Mouse (Mus musculus) cortical plate, adult 2 months (tissue): ENCODE results near the gene Grip1. TPM values are rescaled to one million over a fixed set of nuclear protein-coding genes. Genes with fewer than 3 reads are reported as not detected.

Experiments used
- H3K27ac ChIP-seq: fragments of 200-500 bp; 2 replicates; pipeline ENCODE4 v1.5.1; 2012; ENCODE audit warnings: low read length, control low read depth, inconsistent platforms; ENCODE audit not compliant: insufficient read depth
- H3K4me1 ChIP-seq: fragments of 200-500 bp; 2 replicates; pipeline ENCODE4 v1.6.1; 2011; ENCODE audit warnings: low read length; ENCODE audit not compliant: control insufficient read depth, insufficient read depth
- H3K4me3 ChIP-seq: fragments of 200-500 bp; 2 replicates; pipeline ENCODE4 v1.5.1; 2011; ENCODE audit warnings: mild to moderate bottlenecking, low read length, control low read depth; ENCODE audit not compliant: insufficient read depth
- CTCF ChIP-seq: fragments of 200-500 bp; IDR thresholded peaks from 2 replicates; pipeline ENCODE4 v1.5.1; 2011; ENCODE audit warnings: mild to moderate bottlenecking, control low read depth, low read length; ENCODE audit not compliant: insufficient read depth; ENCODE audit errors: extremely low read depth
- POLR2A ChIP-seq: fragments of 200-500 bp; IDR thresholded peaks from 2 replicates; pipeline ENCODE4 v1.6.1; 2011; ENCODE audit warnings: mild to moderate bottlenecking, low read length, control low read depth; ENCODE audit not compliant: insufficient read depth; ENCODE audit errors: extremely low read depth
- polyA plus RNA-seq: library from polyadenylated mRNA; depleted of rRNA; stranded (reverse); fragments of >200 nt; gene quantifications from 2 replicates; pipeline ENCODE4 v1.2.3, GENCODE M21; 2012

The Grip1 gene
- polyA plus RNA-seq, 1 experiment, result 7.8 TPM

GRCm38 (mm10) chr10:119430240-119430639, 23.4 kb upstream of the Grip1 start:
- Histone ChIP-seq H3K4me3 (no peak overlapping the region), H3K4me1 (no peaks in the 10 kb centered on the region), H3K27ac (no peak overlapping the region)
- no peak for TF ChIP-seq POLR2A

GRCm38 (mm10) chr10:119431801-119432200, 21.8 kb upstream of the Grip1 start:
- Histone ChIP-seq H3K27ac (no peak overlapping the region), H3K4me1 (no peaks in the 10 kb centered on the region), H3K4me3 (no peak overlapping the region)
- TF ChIP-seq CTCF (no peak), POLR2A (no peak)

- no peak overlapping the region for H3K4me3 ChIP-seq
- H3K27ac ChIP-seq, result no peak overlapping the region
- H3K4me1 ChIP-seq, result no peaks in the 10 kb centered on the region
- TF ChIP-seq CTCF (no peak), POLR2A (no peak)
Measured at GRCm38 (mm10) chr10:119435818-119436217, 17.8 kb upstream of the Grip1 start.

- Histone ChIP-seq H3K4me3 (no peak overlapping the region), H3K27ac (no peak overlapping the region), H3K4me1 (no peaks in the 10 kb centered on the region)
- no peak for TF ChIP-seq CTCF
- no peak for TF ChIP-seq POLR2A
Measured at GRCm38 (mm10) chr10:119437319-119437718, 16.3 kb upstream of the Grip1 start.

- Histone ChIP-seq H3K4me1 (no peaks in the 10 kb centered on the region), H3K4me3 (no peak overlapping the region), H3K27ac (no peak overlapping the region)
- TF ChIP-seq CTCF (no peak), POLR2A (no peak)
Measured at GRCm38 (mm10) chr10:119441743-119442142, 11.9 kb upstream of the Grip1 start.

GRCm38 (mm10) chr10:119447392-119447914, 6.2 kb upstream of the Grip1 start:
- Histone ChIP-seq H3K4me1 (no peaks in the 10 kb centered on the region), H3K27ac (no peak overlapping the region), H3K4me3 (no peak overlapping the region)
- no peak for TF ChIP-seq CTCF
- TF ChIP-seq POLR2A, result no peak

- Histone ChIP-seq H3K4me3 (no peak overlapping the region), H3K27ac (no peak overlapping the region), H3K4me1 (no peaks in the 10 kb centered on the region)
- TF ChIP-seq POLR2A (no peak), CTCF (no peak)
Measured at GRCm38 (mm10) chr10:119447930-119448329, 5.7 kb upstream of the Grip1 start.

GRCm38 (mm10) chr10:119452698-119453097, 932 bp upstream of the Grip1 start:
- Histone ChIP-seq H3K4me3 (peak overlapping the region; percentile 90; the same call in 1 of the 2 replicates), H3K4me1 (no peaks in the 10 kb centered on the region), H3K27ac (no peak overlapping the region)
- TF ChIP-seq CTCF (no peak), POLR2A (no peak)

- no peak for TF ChIP-seq POLR2A
- no peak for TF ChIP-seq CTCF
- Histone ChIP-seq H3K27ac (no peak overlapping the region), H3K4me3 (peak overlapping the region; percentile 90), H3K4me1 (no peaks in the 10 kb centered on the region)
Measured at GRCm38 (mm10) chr10:119454106-119454667, 557 bp downstream of the Grip1 start.

- no peak for TF ChIP-seq CTCF
- no peak for TF ChIP-seq POLR2A
- H3K4me3 ChIP-seq, result peak overlapping the region; percentile 90
- no peaks in the 10 kb centered on the region for H3K4me1 ChIP-seq
- H3K27ac ChIP-seq, result no peak overlapping the region
Measured at GRCm38 (mm10) chr10:119454668-119455542, 1.3 kb downstream of the Grip1 start.

- Histone ChIP-seq H3K4me3 (peak overlapping the region; percentile 90), H3K4me1 (no peaks in the 10 kb centered on the region), H3K27ac (no peak overlapping the region)
- no peak for TF ChIP-seq CTCF
- no peak for TF ChIP-seq POLR2A
Measured at GRCm38 (mm10) chr10:119455543-119455940, 1.9 kb downstream of the Grip1 start.
